Mouse (Mus musculus) bone marrow macrophage, adult 2 months (primary cell): ENCODE measurements at regions not wholly inside any gene's neighbourhood (a gene's known extent, or its start where the extent isn't known, plus 50 kb on each side); places are given as distances from the start of the nearest gene placed in this dataset.
"Not testable (repeated sequence)": the region's sequence is repeated elsewhere in the genome, so short reads cannot be mapped to it uniquely, and the experiment has no call there.

Experiments
- H3K27ac ChIP-seq: 2 replicates; pipeline ENCODE4 v1.5.1; 2012; ENCODE audit warnings: low read depth, low read length; ENCODE audit not compliant: insufficient read depth
- H3K4me1 ChIP-seq: 2 replicates; pipeline ENCODE4 v1.6.1; 2012; ENCODE audit warnings: low read length; ENCODE audit not compliant: control insufficient read depth, insufficient read depth
- H3K4me3 ChIP-seq: 2 replicates; pipeline ENCODE4 v1.5.1; 2012; ENCODE audit warnings: mild to moderate bottlenecking, low read length, moderate library complexity; ENCODE audit not compliant: insufficient read depth
- CTCF ChIP-seq: IDR thresholded peaks from 2 replicates; pipeline ENCODE4 v1.5.1; 2012; ENCODE audit warnings: low read depth, mild to moderate bottlenecking, low read length, moderate library complexity
- POLR2A ChIP-seq: IDR thresholded peaks from 2 replicates; pipeline ENCODE4 v1.6.1; 2012; ENCODE audit warnings: mild to moderate bottlenecking, low read depth, low read length, borderline replicate concordance

DNA sequence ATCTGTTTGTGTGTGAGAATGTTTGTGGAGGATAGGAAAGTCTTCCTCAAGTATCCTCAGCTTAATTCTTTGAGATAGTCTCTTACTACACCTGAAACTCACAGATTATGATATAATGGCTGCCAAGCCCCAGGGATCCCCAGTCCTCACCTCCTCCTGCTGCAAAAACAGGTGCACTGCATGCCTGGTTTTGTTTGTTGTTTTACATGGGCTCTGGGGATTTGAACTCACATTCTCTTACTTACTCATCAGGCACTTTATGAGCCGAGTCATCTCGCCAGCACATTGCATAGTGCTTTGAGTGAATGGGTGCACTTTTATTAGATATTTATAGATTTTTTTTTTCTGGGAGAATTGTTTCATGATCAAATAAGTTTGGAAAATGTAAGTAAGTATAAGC, 56.3 kb downstream of the Mterf1b start:
- TF ChIP-seq CTCF: no peak
- no peak for TF ChIP-seq POLR2A
- Histone ChIP-seq H3K27ac (no peak overlapping the region), H3K4me3 (no peak overlapping the region), H3K4me1 (no peaks in the 10 kb centered on the region)

- not testable (repeated sequence) for H3K27ac ChIP-seq, H3K4me1 ChIP-seq, H3K4me3 ChIP-seq
Measured at GRCm38 (mm10) chr5:4254280-4254679, 62.1 kb downstream of the Mterf1b start.

DNA sequence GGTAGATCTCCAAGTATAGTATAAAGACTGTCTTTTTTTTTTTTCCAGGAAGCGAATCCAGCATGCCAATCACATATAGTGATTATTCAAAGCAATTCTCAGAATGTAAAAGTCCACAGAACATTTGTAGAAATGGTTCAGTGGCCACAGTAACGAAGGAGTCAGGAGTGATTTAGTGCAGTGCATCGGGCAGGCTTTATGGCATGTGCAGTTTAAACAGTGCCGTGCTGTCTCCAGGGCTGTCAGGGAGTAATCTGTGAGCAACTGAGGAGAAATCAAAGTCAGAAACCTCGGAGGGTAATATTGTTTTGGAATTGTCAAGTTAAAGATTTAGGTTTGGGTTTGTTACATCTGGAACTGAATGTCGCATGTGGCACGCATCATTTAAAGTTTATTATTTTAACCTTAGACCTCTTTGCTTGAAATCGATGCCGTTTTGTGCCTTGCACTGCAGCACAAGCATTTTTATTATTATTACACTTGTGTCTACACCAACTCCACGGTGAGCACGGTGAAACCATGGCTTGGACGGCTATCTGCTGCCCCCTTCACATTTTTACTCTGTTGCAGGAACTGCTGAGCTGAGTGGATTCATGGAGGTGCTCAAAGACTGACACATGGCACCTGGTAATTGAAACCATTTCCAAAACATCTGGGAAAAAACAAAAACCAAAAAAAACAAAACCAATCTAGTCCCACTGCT, 65.0 kb downstream of the Mterf1b start:
- TF ChIP-seq POLR2A: no peak
- no peak for TF ChIP-seq CTCF
- H3K4me1 ChIP-seq: no peaks in the 10 kb centered on the region
- no peak overlapping the region for H3K27ac ChIP-seq
- H3K4me3 ChIP-seq: no peak overlapping the region

DNA sequence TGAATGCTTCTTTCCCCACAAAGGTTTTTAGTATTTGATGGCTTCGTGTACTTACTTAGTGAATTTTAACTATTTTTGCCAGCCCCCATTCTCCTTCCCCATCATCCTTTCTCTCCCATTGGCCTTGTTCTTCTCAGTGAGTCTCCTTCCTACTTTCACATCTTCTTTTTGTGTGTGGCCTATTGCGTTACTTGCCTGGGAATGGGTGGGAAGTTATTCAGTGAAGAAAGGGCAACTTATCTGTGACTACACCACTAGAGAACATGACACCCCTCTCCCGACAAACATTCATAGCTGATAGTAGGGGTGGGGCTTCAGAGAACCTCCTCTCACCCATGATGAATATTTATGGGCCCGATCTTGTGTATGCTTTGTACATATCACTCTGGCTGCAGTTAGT, 67.1 kb downstream of the Mterf1b start:
- Histone ChIP-seq H3K27ac (no peak overlapping the region), H3K4me1 (no peaks in the 10 kb centered on the region), H3K4me3 (no peak overlapping the region)
- no peak for TF ChIP-seq CTCF
- no peak for TF ChIP-seq POLR2A

- no peaks in the 10 kb centered on the region for H3K4me1 ChIP-seq
- TF ChIP-seq POLR2A (no peak), CTCF (peak; percentile 42; the same call in 1 of the 2 replicates)
- no peak overlapping the region for H3K27ac ChIP-seq
- no peak overlapping the region for H3K4me3 ChIP-seq
Measured at GRCm38 (mm10) chr5:4262666-4263065, 70.5 kb downstream of the Mterf1b start.

DNA sequence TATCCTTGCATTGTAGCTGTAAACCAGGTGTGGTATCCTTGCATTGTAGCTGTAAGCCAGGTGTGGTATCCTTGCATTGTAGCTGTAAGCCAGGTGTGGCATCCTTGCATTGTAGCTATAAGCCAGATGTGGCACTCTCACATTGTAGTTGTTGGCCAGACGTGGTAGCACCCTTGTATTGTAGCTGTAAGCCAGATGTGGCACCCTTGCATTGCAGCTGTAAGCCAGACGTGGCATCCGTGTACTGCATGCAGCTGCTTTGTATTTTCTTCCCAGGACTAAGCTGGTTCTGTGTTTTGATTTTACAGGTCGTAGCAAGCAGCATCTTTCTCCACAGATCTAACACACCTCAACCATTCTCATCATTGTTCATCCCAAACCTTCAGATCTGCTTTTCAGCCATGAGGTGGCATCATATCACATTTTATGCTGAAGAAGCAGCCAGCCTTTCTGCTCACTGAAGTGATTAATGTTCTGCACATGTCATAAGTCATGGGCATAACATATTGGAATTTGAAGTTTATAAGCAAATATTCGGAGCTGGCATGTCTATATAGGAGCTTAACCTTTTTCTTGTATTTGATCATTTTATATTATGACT, 71.5 kb downstream of the Mterf1b start:
- TF ChIP-seq CTCF (no peak), POLR2A (no peak)
- no peaks in the 10 kb centered on the region for H3K4me1 ChIP-seq
- no peak overlapping the region for H3K4me3 ChIP-seq
- H3K27ac ChIP-seq: no peak overlapping the region

GRCm38 (mm10) chr5:4267717-4268116, 75.5 kb downstream of the Mterf1b start:
- Histone ChIP-seq H3K27ac (no peak overlapping the region), H3K4me1 (no peaks in the 10 kb centered on the region), H3K4me3 (no peak overlapping the region)
- no peak for TF ChIP-seq CTCF
- no peak for TF ChIP-seq POLR2A

- no peak overlapping the region for H3K27ac ChIP-seq
- H3K4me1 ChIP-seq: no peaks in the 10 kb centered on the region
- TF ChIP-seq CTCF (no peak), POLR2A (no peak)
- H3K4me3 ChIP-seq: no peak overlapping the region
Measured at GRCm38 (mm10) chr5:4273001-4273400, 80.8 kb downstream of the Mterf1b start.

- H3K4me3 ChIP-seq: no peak overlapping the region
- TF ChIP-seq POLR2A (no peak), CTCF (no peak)
- H3K4me1 ChIP-seq: no peaks in the 10 kb centered on the region
- no peak overlapping the region for H3K27ac ChIP-seq
Measured at GRCm38 (mm10) chr5:4303616-4304015, 111.4 kb downstream of the Mterf1b start.

DNA sequence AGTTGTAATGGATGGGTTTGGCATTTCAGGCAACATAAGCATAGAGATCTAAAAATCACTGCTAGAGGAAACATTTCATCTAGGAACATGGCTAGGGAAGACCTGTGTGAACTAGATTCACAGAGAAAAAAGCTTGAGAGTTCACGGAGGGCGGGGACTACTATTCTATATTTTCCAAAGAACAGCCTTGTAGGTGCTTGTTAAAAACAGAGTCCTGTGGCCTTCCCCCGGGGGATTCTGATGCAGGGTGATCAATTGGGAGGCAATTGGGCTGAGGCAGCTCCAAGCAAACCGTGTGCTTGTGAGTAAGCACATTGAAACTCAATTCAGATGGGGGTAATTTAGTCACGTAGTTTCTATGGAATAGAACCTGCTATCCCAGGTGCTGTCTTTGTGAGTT, 112.0 kb downstream of the Mterf1b start:
- H3K27ac ChIP-seq: no peak overlapping the region
- TF ChIP-seq CTCF (no peak), POLR2A (no peak)
- H3K4me1 ChIP-seq: no peaks in the 10 kb centered on the region
- no peak overlapping the region for H3K4me3 ChIP-seq
